Mouse (Mus musculus) ES-E14 (cell line): ENCODE results near the gene Mcm7. TPM values are rescaled to one million over a fixed set of nuclear protein-coding genes. Genes with fewer than 3 reads are reported as not detected.

Experiments used
- DNase-seq: peaks from one replicate; pipeline ENCODE4 v3.0.0-alpha.2; 2013; ENCODE audit warnings: low read depth, low spot score
- H3K27ac ChIP-seq: 2 replicates; pipeline ENCODE4 v1.5.1; 2012; ENCODE audit warnings: low read depth, mild to moderate bottlenecking, low read length, moderate library complexity, mixed read lengths; ENCODE audit not compliant: poor library complexity, insufficient read depth, severe bottlenecking
- H3K36me3 ChIP-seq: 2 replicates; pipeline ENCODE4 v1.6.1; 2012; ENCODE audit warnings: mild to moderate bottlenecking, low read length, moderate library complexity, mixed read lengths; ENCODE audit not compliant: control insufficient read depth, poor library complexity, insufficient read depth, severe bottlenecking
- H3K4me1 ChIP-seq, 2 experiments: fragments of 150-350 bp in 1 of 2; sonication (generic) in 1 of 2; 2 replicates each; pipeline ENCODE4 v1.6.1; 2012; ENCODE audit warnings: low read length in 2 of 2, mild to moderate bottlenecking in 1 of 2, mixed read lengths in 1 of 2; ENCODE audit not compliant: control insufficient read depth in 2 of 2, insufficient read depth in 2 of 2, poor library complexity in 1 of 2
- H3K4me3 ChIP-seq, 2 experiments: fragments of 150-350 bp in 1 of 2; sonication (generic) in 1 of 2; 2 replicates each; pipeline ENCODE4 v1.5.1; 2012; ENCODE audit warnings: low read length in 2 of 2, low read depth in 1 of 2, mild to moderate bottlenecking in 1 of 2, mixed read lengths in 1 of 2; ENCODE audit not compliant: insufficient read depth in 1 of 2, poor library complexity in 1 of 2, severe bottlenecking in 1 of 2
- H3K9ac ChIP-seq: 2 replicates; pipeline ENCODE4 v1.6.1; 2012; ENCODE audit warnings: low read depth, mild to moderate bottlenecking, low read length, mixed read lengths; ENCODE audit not compliant: poor library complexity, insufficient read depth, severe bottlenecking
- H3K9me3 ChIP-seq: fragments of 150-350 bp; sonication (generic); 2 replicates; pipeline ENCODE4 v1.6.1; 2012; ENCODE audit warnings: low read depth, mild to moderate bottlenecking, low read length; ENCODE audit not compliant: control insufficient read depth, insufficient read depth
- CHD2 ChIP-seq: IDR thresholded peaks from 2 replicates; pipeline ENCODE4 v1.6.1; 2014; ENCODE audit warnings: mild to moderate bottlenecking, low read depth, low read length, inconsistent platforms
- HCFC1 ChIP-seq: IDR thresholded peaks from 2 replicates; pipeline ENCODE4 v1.6.1; 2012; ENCODE audit warnings: low read length, inconsistent platforms, borderline replicate concordance; ENCODE audit not compliant: insufficient read depth
- MAFK ChIP-seq: IDR thresholded peaks from 2 replicates; pipeline ENCODE4 v1.6.1; 2014; ENCODE audit warnings: mild to moderate bottlenecking, low read depth, low read length, inconsistent platforms; ENCODE audit not compliant: insufficient read depth
- ZC3H11A ChIP-seq: IDR thresholded peaks from 2 replicates; pipeline ENCODE4 v1.6.1; 2012; ENCODE audit warnings: low read depth, mild to moderate bottlenecking, inconsistent platforms, low read length, borderline replicate concordance
- ZNF384 ChIP-seq: IDR thresholded peaks from 2 replicates; pipeline ENCODE4 v1.6.1; 2012; ENCODE audit warnings: low read depth, low read length, inconsistent platforms
- in situ Hi-C, 2 experiments: fragments of 600-800 bp; cut with MboI; formaldehyde crosslinking; loops; one replicate each; pipeline ENCODE4 v1.15.1; 2025; ENCODE audit warnings: low sequenced_read_pairs in 2 of 2, inconsistent platforms in 1 of 2; ENCODE audit not compliant: unreplicated experiment in 2 of 2
- total RNA-seq: library from RNA; depleted of rRNA; stranded (reverse); fragments of 300-350 nt; gene quantifications from 2 replicates; pipeline ENCODE4 v1.2.3, GENCODE M21; 2012

Gene Mcm7
- total RNA-seq, 1 experiment: 327 TPM

GRCm38 (mm10) chr5:138165594-138165993 lies 6.6 kb downstream of the Mcm7 start:
- Histone ChIP-seq H3K27ac (peak overlapping the region; percentile 52; the same call in 1 of the 2 replicates), H3K9me3 (no peaks in the 10 kb centered on the region), H3K9ac (no peak overlapping the region), H3K36me3 (peaks cover 72% of the 10 kb centered on the region), H3K4me1 (peaks cover 3 to 17% of the 10 kb centered on the region in 2 experiments; a peak in 2 of 4 replicates), H3K4me3 (no peak overlapping the region)
- in situ Hi-C loops: loop anchor here in 1 of 2 experiments (10.0 kb wide), 1 partner anchor 381 kb away; the partner anchor contains the start of genes Mepce and Zcwpw1
- no peak for DNase-seq
- TF ChIP-seq ZNF384: no peak
- TF ChIP-seq MAFK: peak; percentile 95

DNA sequence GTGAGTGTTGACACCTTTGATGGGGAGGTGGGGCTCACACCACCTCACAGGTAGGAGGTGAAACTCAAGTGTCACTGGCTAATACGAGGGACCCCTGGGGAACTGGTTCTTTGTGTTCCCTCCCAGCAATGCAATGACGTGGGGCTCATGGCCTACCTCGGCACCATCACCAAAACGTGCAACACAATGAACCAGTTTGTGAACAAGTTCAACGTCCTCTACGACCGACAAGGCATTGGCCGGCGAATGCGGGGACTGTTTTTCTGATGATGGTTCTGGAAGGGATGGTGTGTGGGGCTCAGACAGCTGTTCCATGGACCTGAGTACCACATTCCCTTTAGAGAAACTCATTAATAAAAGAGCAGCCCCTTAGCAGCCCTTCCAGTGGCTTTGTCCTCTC lies 8.6 kb downstream of the Mcm7 start:
- no peak overlapping the region for H3K9ac ChIP-seq
- TF ChIP-seq ZNF384 (no peak), CHD2 (peak; percentile 33; the same call in 1 of the 2 replicates)
- H3K9me3 ChIP-seq: no peaks in the 10 kb centered on the region
- H3K36me3 ChIP-seq: peaks cover 59% of the 10 kb centered on the region
- DNase-seq: no peak
- in situ Hi-C loops: loop anchor here in 1 of 2 experiments (10.0 kb wide), 1 partner anchor 379 kb away; the partner anchor contains the start of genes Mepce and Zcwpw1
- H3K4me3 ChIP-seq: no peak overlapping the region
- H3K4me1 ChIP-seq: peaks cover 0 to 15% of the 10 kb centered on the region in 2 experiments; a peak in 1 of 4 replicates
- H3K27ac ChIP-seq: no peak overlapping the region

- Histone ChIP-seq H3K9me3 (no peaks in the 10 kb centered on the region), H3K4me1 (peaks cover 0 to 13% of the 10 kb centered on the region in 2 experiments; a peak in 1 of 4 replicates), H3K4me3 (no peak overlapping the region), H3K27ac (no peak overlapping the region), H3K36me3 (peaks cover 53% of the 10 kb centered on the region), H3K9ac (no peak overlapping the region; the same call in 1 of the 2 replicates)
- in situ Hi-C loops: loop anchor here in 1 of 2 experiments (10.0 kb wide), 1 partner anchor 378 kb away; the partner anchor contains the start of genes Mepce and Zcwpw1
- DNase-seq: no peak
- TF ChIP-seq CHD2: no peak
- no peak for TF ChIP-seq ZNF384
- TF ChIP-seq ZC3H11A: no peak
- TF ChIP-seq HCFC1: no peak
- TF ChIP-seq MAFK: no peak
These were observed 9.2 kb downstream of the Mcm7 start for GRCm38 (mm10) chr5:138163046-138163445.

DNA sequence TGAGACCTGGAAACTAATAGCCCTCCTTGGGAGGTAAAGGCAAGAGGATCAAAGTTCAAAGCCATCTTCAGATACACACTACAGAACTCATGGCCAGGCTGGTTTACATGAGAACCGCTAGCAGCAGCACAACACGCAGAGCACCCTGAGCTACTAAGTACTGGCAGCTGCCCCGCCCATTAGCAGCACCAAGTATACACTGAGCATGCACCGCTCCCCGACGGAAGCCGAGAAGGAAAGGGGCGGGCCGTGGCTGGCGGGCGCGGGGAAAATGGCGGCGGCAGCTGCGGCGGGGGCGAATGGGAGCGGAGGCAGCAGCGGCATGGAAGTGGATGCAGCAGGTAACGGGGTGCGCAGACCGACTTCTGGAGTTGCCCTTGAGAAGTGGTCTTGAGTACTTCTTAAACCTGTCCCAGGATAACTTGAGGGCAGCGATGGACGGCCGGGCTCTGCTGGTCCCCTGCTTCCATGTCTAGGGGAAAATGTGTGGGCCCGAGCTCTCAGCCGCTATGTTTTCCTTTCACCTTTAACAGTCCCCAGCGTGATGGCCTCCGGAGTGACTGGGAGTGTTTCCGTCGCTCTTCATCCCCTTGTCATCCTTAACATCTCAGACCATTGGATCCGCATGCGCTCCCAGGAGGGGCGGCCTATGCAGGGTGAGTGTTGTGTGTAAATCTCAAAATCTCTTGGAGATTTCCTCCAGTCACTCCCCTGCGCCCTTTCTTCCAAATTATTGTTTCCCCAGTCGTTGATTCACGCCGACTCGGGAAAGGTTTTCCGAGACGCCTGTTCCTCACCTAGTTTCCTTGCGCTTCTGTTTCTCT lies 11.2 kb downstream of the Mcm7 start, which contains the start of gene Cops6:
Cops6 (plus strand) TSS at position 230 of the 824 bp plus-strand sequence.
- H3K4me3 ChIP-seq: peak within 1 kb of the TSS; percentile 87 to 90
- H3K9me3 ChIP-seq: no peaks in the 10 kb centered on the region
- peak within 1 kb of the TSS; percentile 71 for H3K27ac ChIP-seq
- peaks cover 0 to 11% of the 10 kb centered on the region in 2 experiments; a peak in 1 of 4 replicates for H3K4me1 ChIP-seq
- peak; percentile 91 for DNase-seq
- in situ Hi-C loops: loop anchor here in 1 of 2 experiments (10.0 kb wide), 1 partner anchor 376 kb away; the partner anchor contains the start of genes Mepce and Zcwpw1
- peak within 1 kb of the TSS; percentile 96 for H3K9ac ChIP-seq
- peak; percentile 79; the same call in 1 of the 2 replicates for TF ChIP-seq HCFC1
- TF ChIP-seq CHD2: no peak
- peaks cover 35% of the 10 kb centered on the region for H3K36me3 ChIP-seq
